Mouse (Mus musculus): Measurements from ENCODE around the gene Myo3b. TPM values are rescaled to one million over a fixed set of nuclear protein-coding genes. Genes with fewer than 3 reads are reported as not detected.
A peak's percentile ranks its signal among the peaks of the same experiment; 100 is the strongest.
"Not testable (repeated sequence)": the region's sequence is repeated elsewhere in the genome, so short reads cannot be mapped to it uniquely, and the experiment has no call there.

Gene Myo3b
- polyA plus RNA-seq, 1 experiment from 2014 or later: not detected

DNA sequence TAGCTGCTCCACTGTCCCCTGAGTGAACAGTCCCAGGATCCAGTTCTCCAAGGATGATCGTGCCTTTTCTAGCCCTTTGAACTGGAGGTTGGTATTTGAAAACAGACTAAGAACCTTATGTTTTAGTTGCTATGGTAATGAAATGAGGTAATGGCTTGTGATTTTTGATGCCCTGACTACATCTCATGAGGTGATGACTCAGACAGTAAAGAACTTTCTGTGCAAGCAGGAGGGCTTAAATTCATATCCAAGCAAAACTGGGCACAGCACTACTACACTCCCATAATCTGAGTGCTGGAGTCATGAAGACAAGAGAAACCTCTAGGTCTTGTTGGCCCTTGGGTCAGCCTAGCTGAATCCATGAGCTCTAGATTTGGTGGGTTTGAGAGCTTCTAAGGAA, 169.5 kb downstream of the Myo3b start:
- 81% methylated on average over 1 of the region's 1 CpGs for WGBS

DNA sequence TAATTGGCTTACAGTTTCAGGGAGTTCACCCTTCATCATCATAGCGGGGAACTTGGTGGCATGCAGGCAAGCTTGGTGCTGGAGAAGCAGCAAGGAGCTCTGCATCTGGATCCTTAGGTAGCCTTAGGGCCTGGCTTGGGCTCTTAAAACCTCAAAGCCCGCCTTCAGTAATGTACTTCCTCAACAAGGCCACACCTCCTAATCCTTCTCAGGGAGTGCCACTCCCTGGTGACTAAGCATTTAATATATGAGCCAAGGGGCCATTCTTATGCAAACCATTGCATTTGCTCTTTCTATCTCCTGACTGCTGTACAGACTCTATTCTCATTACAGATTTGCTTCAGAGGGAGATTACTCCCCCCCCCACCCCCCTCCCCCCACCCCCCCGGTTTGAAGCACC, 170.9 kb downstream of the Myo3b start:
- Histone ChIP-seq H3K4me2 (no peak overlapping the region), H3K9me3 (peaks cover 5% of the 10 kb centered on the region; the same call in 1 of the 2 replicates), H3K27ac (no peak overlapping the region), H3K9ac (replicated peaks) (no peak overlapping the region), H3K36me3 (no peaks in the 10 kb centered on the region), H3K4me3 (replicated peaks) (no peak overlapping the region), H3K4me1 (replicated peaks) (no peaks in the 10 kb centered on the region), H3K27me3 (peaks cover 6% of the 10 kb centered on the region; the same call in 1 of the 2 replicates)
- ATAC-seq (ENCODE audit: insufficient number of reproducible peaks, insufficient read depth, low FRiP score, low TSS enrichment, low read depth): no peak
- 91% methylated on average over 3 of the region's 3 CpGs for WGBS

More for the DNA sequence above, 169.5 kb downstream of the Myo3b start:
- no peaks in the 10 kb centered on the region for H3K4me1 ChIP-seq (replicated peaks)
- no peak overlapping the region for H3K4me3 ChIP-seq (replicated peaks)
- peaks cover 5% of the 10 kb centered on the region; the same call in 1 of the 2 replicates for H3K9me3 ChIP-seq
- no peak overlapping the region for H3K4me2 ChIP-seq
- no peak overlapping the region for H3K9ac ChIP-seq (replicated peaks)
- no peaks in the 10 kb centered on the region for H3K27me3 ChIP-seq
- H3K36me3 ChIP-seq: no peaks in the 10 kb centered on the region
- ATAC-seq (ENCODE audit: insufficient number of reproducible peaks, insufficient read depth, low FRiP score, low TSS enrichment, low read depth): no peak
- no peak overlapping the region for H3K27ac ChIP-seq

DNA sequence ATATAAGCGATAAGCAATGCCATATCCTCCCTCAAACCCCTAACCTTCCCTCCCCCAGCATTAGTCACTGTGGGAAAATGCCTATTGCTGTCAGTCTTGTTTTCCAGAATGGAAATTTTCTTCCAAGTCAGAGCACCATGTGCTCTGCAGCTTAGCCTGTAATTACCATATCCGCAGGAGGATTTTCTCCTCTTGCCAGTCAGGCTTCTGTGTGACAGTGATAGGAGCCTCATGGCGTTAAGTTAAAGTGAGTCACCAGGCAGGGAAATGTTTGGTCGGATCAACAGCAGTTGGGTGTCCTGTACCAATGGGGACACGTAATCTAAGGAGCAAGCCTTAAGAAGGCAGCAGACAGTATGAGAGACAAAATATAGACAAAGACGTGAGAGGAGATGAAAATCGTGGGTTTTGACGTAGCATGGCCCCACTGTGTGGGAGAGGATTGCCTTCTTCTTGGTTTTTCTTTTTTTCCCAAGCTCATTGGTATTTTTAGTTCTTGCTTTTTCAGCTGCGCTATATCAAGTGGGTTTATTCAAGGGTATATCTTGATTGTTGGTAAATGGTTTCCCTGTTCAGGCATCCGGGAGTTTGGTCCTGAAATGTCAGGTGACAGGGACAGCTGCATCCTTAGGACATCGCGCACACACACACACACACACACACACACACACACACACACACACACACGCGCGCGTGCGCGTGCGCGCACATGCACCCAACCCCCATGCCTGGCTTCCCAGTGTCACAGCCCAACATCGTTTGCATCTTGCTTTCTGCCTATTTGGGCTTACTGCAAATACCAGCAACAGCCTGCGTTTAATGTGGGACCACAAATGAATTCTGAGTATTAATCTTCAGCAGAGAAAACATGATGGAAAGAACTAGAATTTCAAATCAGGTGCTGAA, 171.8 kb downstream of the Myo3b start:
- peaks cover 6% of the 10 kb centered on the region; the same call in 1 of the 2 replicates for H3K27me3 ChIP-seq
- H3K4me3 ChIP-seq (replicated peaks): no peak overlapping the region
- no peak overlapping the region for H3K27ac ChIP-seq
- no peak overlapping the region for H3K4me2 ChIP-seq
- H3K9ac ChIP-seq (replicated peaks): no peak overlapping the region
- peaks cover 5% of the 10 kb centered on the region; the same call in 1 of the 2 replicates for H3K9me3 ChIP-seq
- no peaks in the 10 kb centered on the region for H3K36me3 ChIP-seq
- no peak for ATAC-seq (ENCODE audit: insufficient number of reproducible peaks, insufficient read depth, low FRiP score, low TSS enrichment, low read depth)
- 81% methylated on average over 22 of the region's 22 CpGs for WGBS
- H3K4me1 ChIP-seq (replicated peaks): no peaks in the 10 kb centered on the region

DNA sequence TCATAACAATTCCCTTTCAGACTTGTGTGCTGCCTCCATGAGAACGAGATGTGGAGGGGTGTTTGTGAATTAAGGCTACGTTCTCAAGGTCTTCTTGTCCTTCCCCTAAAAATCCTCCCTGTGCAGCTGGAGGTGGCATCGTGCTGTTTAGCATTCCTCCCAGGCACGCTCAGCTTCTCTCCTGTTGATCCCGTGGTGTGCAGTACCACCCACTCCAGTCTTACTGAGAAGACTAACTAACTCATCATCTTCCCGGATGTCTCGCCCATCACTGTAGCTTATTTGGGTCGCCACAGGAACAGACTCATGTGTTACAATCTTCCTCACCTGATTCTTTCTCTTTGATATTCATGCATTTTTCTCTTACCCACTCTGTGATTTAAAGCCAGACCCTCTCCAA, 175.5 kb downstream of the Myo3b start:
- Histone ChIP-seq H3K9ac (replicated peaks) (no peak overlapping the region), H3K4me2 (no peak overlapping the region), H3K4me3 (replicated peaks) (no peak overlapping the region), H3K36me3 (no peaks in the 10 kb centered on the region), H3K27me3 (peaks cover 14% of the 10 kb centered on the region; the same call in 1 of the 2 replicates), H3K27ac (no peak overlapping the region), H3K4me1 (replicated peaks) (peaks cover 13% of the 10 kb centered on the region), H3K9me3 (peaks cover 5% of the 10 kb centered on the region; the same call in 1 of the 2 replicates)
- WGBS: 79% methylated on average over 8 of the region's 8 CpGs
- no peak for ATAC-seq (ENCODE audit: insufficient number of reproducible peaks, insufficient read depth, low FRiP score, low TSS enrichment, low read depth)

DNA sequence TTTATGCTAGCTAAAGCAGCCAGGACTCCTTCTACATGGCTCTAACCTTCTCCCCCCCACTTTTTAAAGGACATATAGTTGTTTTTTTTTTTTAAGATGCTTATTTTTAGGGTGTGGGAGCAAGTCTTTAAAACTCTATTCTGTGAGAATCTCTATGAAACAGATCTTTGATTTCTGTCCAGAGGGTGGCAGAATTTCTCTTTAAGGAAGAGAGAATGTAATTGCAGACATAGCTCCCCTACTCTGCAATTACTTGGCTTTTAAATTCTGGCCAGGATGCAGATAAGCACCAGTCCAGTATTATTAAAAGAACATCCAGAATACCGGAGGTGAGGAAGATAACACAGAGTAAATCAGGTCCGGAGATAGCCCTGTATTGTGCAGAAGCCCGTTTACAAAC, 178.9 kb downstream of the Myo3b start:
- Histone ChIP-seq H3K36me3 (no peaks in the 10 kb centered on the region), H3K9me3 (no peaks in the 10 kb centered on the region), H3K27me3 (peaks cover 27% of the 10 kb centered on the region; the same call in 1 of the 2 replicates), H3K9ac (replicated peaks) (no peak overlapping the region), H3K4me3 (replicated peaks) (no peak overlapping the region), H3K4me2 (no peak overlapping the region), H3K4me1 (replicated peaks) (peaks cover 24% of the 10 kb centered on the region), H3K27ac (no peak overlapping the region)
- 80% methylated on average over 3 of the region's 3 CpGs for WGBS
- ATAC-seq (ENCODE audit: insufficient number of reproducible peaks, insufficient read depth, low FRiP score, low TSS enrichment, low read depth): no peak

DNA sequence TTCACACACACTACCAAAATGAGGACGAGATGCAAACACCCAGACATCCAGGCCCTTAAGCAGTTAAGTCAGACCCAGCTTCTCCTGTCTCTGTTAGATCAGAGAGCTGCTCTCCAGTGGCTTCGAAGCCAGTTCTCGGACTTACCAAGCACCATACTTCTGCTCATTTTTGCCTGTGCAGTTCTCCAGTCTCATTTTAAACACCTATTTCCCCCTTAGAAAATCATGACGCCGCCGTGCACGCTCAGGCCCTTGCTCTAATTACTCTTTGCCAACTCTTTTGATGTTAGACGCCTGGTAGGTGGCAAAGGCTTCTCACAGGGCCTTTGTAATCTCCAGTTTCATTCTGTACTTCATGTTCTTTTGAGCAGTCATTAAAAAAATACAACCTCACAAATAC, 179.5 kb downstream of the Myo3b start:
- Histone ChIP-seq H3K9ac (replicated peaks) (no peak overlapping the region), H3K9me3 (no peaks in the 10 kb centered on the region), H3K4me1 (replicated peaks) (peaks cover 24% of the 10 kb centered on the region), H3K4me3 (replicated peaks) (no peak overlapping the region), H3K4me2 (peak overlapping the region; percentile 21; the same call in 1 of the 2 replicates), H3K27ac (no peak overlapping the region), H3K36me3 (no peaks in the 10 kb centered on the region), H3K27me3 (peaks cover 29% of the 10 kb centered on the region; the same call in 1 of the 2 replicates)
- WGBS: 25% methylated on average over 8 of the region's 8 CpGs
- ATAC-seq (ENCODE audit: insufficient number of reproducible peaks, insufficient read depth, low FRiP score, low TSS enrichment, low read depth): no peak

DNA sequence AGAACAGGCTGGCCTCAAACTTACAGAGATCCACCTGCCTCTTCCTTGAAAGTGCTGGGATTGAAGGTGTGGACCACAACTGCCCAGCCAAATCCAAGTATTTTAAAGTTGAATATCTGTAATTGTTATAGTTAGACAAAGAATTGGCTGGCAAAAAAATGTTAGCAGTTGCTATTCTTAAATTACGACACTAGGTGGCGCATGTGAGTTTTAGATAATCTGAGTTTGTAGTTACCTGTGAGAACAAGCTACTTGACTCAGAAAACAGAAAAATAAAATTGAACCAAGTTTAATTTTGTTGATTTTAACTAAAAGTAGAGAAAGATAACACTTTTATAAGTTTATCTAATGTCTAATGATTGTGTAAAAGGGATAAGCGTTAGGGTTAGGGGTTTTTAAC, 187.8 kb downstream of the Myo3b start:
- Histone ChIP-seq H3K9me3 (no peaks in the 10 kb centered on the region), H3K27ac (no peak overlapping the region), H3K36me3 (no peaks in the 10 kb centered on the region), H3K9ac (replicated peaks) (no peak overlapping the region), H3K27me3 (peaks cover 39% of the 10 kb centered on the region), H3K4me2 (no peak overlapping the region), H3K4me1 (replicated peaks) (peaks cover 8% of the 10 kb centered on the region; the same call in 1 of the 2 replicates), H3K4me3 (replicated peaks) (no peak overlapping the region)
- ATAC-seq (ENCODE audit: insufficient number of reproducible peaks, insufficient read depth, low FRiP score, low TSS enrichment, low read depth): no peak
- WGBS: 9% methylated on average over 3 of the region's 3 CpGs

DNA sequence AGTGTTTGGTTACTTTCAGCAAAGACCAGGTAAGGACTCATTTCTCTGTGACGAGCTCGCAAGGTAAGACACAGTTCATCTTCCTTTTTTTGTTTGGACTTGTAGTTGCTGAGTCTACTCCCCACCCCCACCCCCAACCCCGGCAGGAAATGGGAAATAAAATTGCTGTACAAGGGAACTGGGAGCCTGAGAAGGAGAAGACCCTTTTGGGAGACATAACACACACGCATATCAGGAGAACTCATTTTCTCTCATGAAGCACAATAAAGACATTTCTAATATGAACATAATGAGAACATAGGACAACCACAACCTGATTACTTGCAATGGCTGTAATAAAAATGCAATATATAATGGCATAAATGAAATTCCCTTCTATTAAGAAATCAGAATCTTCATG, 195.5 kb downstream of the Myo3b start:
- not testable (repeated sequence) for H3K27me3 ChIP-seq; H3K27ac ChIP-seq; H3K4me3 ChIP-seq (replicated peaks); H3K36me3 ChIP-seq; H3K4me1 ChIP-seq (replicated peaks); H3K9ac ChIP-seq (replicated peaks); H3K4me2 ChIP-seq; ATAC-seq (ENCODE audit: insufficient number of reproducible peaks, insufficient read depth, low FRiP score, low TSS enrichment, low read depth); H3K9me3 ChIP-seq
- WGBS: 82% methylated on average over 4 of the region's 4 CpGs

DNA sequence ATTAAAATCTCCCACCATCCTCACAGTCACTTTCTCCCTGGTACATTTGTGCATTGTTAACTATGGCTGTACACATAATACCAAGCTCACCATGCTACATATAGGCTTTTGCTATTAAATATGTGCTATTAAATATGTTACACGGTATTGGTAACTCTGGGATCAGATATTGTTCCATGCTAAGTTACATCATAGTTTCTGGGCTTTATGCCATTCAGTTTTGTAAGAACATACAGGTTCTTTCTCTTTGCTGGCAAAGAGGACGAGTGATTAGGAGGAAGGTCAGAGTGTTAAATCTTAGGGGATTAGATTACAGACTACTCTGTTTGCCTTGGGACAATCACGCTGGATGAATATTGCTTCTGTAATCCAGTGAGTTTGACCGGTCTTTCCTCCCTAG, 207.1 kb downstream of the Myo3b start:
- Histone ChIP-seq H3K9ac (replicated peaks) (no peak overlapping the region), H3K36me3 (no peaks in the 10 kb centered on the region), H3K27me3 (no peaks in the 10 kb centered on the region), H3K4me1 (replicated peaks) (no peaks in the 10 kb centered on the region), H3K4me3 (replicated peaks) (no peak overlapping the region), H3K4me2 (no peak overlapping the region), H3K9me3 (no peaks in the 10 kb centered on the region), H3K27ac (no peak overlapping the region)
- WGBS: 72% methylated on average over 4 of the region's 4 CpGs
- ATAC-seq (ENCODE audit: insufficient number of reproducible peaks, insufficient read depth, low FRiP score, low TSS enrichment, low read depth): no peak

DNA sequence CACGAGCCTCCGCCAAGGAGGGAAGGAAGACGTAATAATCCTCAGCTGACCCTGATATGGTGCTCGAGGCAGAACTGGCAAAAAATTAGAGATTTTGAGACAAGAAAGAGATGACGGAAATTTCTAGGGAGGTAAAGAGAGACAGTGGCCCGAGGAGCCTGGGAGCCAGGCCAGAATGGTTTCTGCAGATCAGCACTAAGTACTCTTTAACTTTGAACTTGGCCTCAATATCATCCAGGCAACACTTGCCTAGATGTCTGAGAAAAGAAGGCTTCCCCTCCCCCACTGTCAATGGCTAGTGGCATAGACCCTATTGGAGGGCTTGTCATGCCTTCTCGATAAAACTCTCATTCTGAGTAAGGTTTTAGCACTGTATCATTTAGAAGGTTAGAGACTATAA, 209.7 kb downstream of the Myo3b start:
- Histone ChIP-seq H3K4me3 (replicated peaks) (no peak overlapping the region), H3K27ac (no peak overlapping the region), H3K27me3 (no peaks in the 10 kb centered on the region), H3K36me3 (no peaks in the 10 kb centered on the region), H3K4me1 (replicated peaks) (no peaks in the 10 kb centered on the region), H3K4me2 (no peak overlapping the region), H3K9ac (replicated peaks) (no peak overlapping the region), H3K9me3 (no peaks in the 10 kb centered on the region)
- WGBS: 83% methylated on average over 7 of the region's 7 CpGs
- no peak for ATAC-seq (ENCODE audit: insufficient number of reproducible peaks, insufficient read depth, low FRiP score, low TSS enrichment, low read depth)

DNA sequence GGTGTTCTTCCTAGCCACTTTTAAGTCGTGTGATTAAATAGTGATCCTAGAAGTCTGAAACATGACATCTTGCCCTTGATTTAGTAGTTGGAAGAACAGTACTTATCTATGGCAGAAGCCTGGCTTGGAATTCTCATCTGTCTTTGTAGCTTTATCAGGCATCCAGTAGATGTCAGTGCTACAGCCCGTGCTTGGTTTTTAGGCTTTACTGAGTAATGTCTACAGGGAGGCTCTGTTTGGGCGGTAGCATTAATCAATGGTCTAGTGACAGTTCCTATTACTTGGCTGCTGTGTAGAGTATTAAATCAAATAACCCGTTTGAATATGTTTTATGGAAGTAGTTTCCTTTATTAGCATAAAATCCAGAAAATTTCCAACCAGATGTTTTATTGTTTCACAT, 210.9 kb downstream of the Myo3b start:
- ATAC-seq (ENCODE audit: insufficient number of reproducible peaks, insufficient read depth, low FRiP score, low TSS enrichment, low read depth): no peak
- no peak overlapping the region for H3K9ac ChIP-seq (replicated peaks)
- WGBS: 56% methylated on average over 4 of the region's 4 CpGs
- H3K4me1 ChIP-seq (replicated peaks): no peaks in the 10 kb centered on the region
- no peak overlapping the region for H3K4me2 ChIP-seq
- no peaks in the 10 kb centered on the region for H3K9me3 ChIP-seq
- no peaks in the 10 kb centered on the region for H3K36me3 ChIP-seq
- H3K4me3 ChIP-seq (replicated peaks): no peak overlapping the region
- H3K27me3 ChIP-seq: no peaks in the 10 kb centered on the region
- no peak overlapping the region for H3K27ac ChIP-seq
